Mouse (Mus musculus) bone marrow, adult 2 months (tissue): ENCODE data around the gene Fam124a.

ENCODE experiments used
- CTCF ChIP-seq: fragments of 200-500 bp; IDR thresholded peaks from 2 replicates; pipeline ENCODE4 v1.5.1; 2011; ENCODE audit warnings: low read length, control low read depth; ENCODE audit not compliant: control insufficient read depth, insufficient read depth
- POLR2A ChIP-seq: fragments of 200-500 bp; IDR thresholded peaks from 2 replicates; pipeline ENCODE4 v1.6.1; 2011; ENCODE audit warnings: low read depth, mild to moderate bottlenecking, control low read depth, low read length, borderline replicate concordance; ENCODE audit not compliant: control insufficient read depth

DNA sequence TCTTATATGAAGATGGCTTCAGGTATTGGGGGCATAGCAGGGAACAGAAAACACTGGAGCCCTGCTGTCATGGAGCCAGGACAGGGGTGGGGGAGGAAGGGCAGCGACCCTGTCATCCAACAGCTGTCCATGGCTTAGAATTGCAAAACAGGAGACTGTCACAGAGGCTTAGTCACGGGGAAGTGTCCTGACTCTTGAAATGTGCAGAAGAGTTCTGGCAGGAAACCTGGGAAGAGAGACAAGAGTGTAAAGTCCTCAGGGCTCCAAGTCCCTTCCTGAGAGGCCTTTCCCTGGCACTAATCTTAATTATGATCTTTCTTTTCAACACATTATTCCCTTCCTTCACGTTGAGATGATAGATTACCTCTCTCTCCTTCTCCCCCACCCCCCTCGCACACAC is 5.4 kb upstream of the Fam124a start:
- TF ChIP-seq POLR2A (no peak), CTCF (no peak)
